Mouse (Mus musculus): Measurements from ENCODE around the gene Polr3h. TPM values are rescaled to one million over a fixed set of nuclear protein-coding genes. Genes with fewer than 3 reads are reported as not detected.
"Not testable (repeated sequence)": the region's sequence is repeated elsewhere in the genome, so short reads cannot be mapped to it uniquely, and the experiment has no call there.

Polr3h gene
- 108 and 120 TPM in 2 replicates for polyA plus RNA-seq (2016; fragmentation: Nextera tagmentation; extraction: Ambion mirVana)

- H3K4me1 ChIP-seq: peaks cover 20% of the 10 kb centered on the region
- DNase-seq (ENCODE audit: low spot score): peak; percentile 98
- no peaks in the 10 kb centered on the region for H3K9me3 ChIP-seq
- WGBS: under 1% methylated on average over 54 of the region's 54 CpGs
- no peaks in the 10 kb centered on the region for H3K27me3 ChIP-seq (ENCODE audit: insufficient read depth, poor library complexity, severe bottlenecking)
- peak within 1 kb of the TSS; percentile 85 for H3K27ac ChIP-seq
- H3K4me3 ChIP-seq: peak within 1 kb of the TSS; percentile 75
- H3K36me3 ChIP-seq: peaks cover 6% of the 10 kb centered on the region
Observed at GRCm38 (mm10) chr15:81925760-81926445, at the start of gene Polr3h. Polr3h (minus strand) TSS chr15:81926240.

GRCm38 (mm10) chr15:81975156-81975555 is 49.1 kb upstream of the Polr3h start:
- not testable (repeated sequence) for H3K9me3 ChIP-seq; DNase-seq (ENCODE audit: low spot score); H3K4me3 ChIP-seq; H3K36me3 ChIP-seq; H3K27me3 ChIP-seq (ENCODE audit: insufficient read depth, poor library complexity, severe bottlenecking); H3K27ac ChIP-seq; H3K4me1 ChIP-seq
- 88% methylated on average over 8 of the region's 8 CpGs for WGBS

- DNase-seq (ENCODE audit: low spot score); H3K27me3 ChIP-seq (ENCODE audit: insufficient read depth, poor library complexity, severe bottlenecking); H3K36me3 ChIP-seq; H3K4me1 ChIP-seq; H3K9me3 ChIP-seq; H3K4me3 ChIP-seq; H3K27ac ChIP-seq: not testable (repeated sequence)
- WGBS: 82% methylated on average over 4 of the region's 4 CpGs
Observed at GRCm38 (mm10) chr15:81970498-81970897, 44.5 kb upstream of the Polr3h start.

- 76% methylated on average over 6 of the region's 6 CpGs for WGBS
- not testable (repeated sequence) for H3K27ac ChIP-seq; H3K27me3 ChIP-seq (ENCODE audit: insufficient read depth, poor library complexity, severe bottlenecking); H3K9me3 ChIP-seq; DNase-seq (ENCODE audit: low spot score); H3K4me1 ChIP-seq; H3K36me3 ChIP-seq; H3K4me3 ChIP-seq
Observed at GRCm38 (mm10) chr15:81969635-81970034, 43.6 kb upstream of the Polr3h start.

GRCm38 (mm10) chr15:81969173-81969572 is 43.1 kb upstream of the Polr3h start:
- peaks cover 3% of the 10 kb centered on the region; the same call in 1 of the 2 replicates for H3K9me3 ChIP-seq
- H3K27me3 ChIP-seq (ENCODE audit: insufficient read depth, poor library complexity, severe bottlenecking): no peaks in the 10 kb centered on the region
- WGBS: 60% methylated on average over 7 of the region's 7 CpGs
- no peak for DNase-seq (ENCODE audit: low spot score)
- H3K27ac ChIP-seq: no peak overlapping the region
- H3K36me3 ChIP-seq: no peaks in the 10 kb centered on the region
- no peak overlapping the region for H3K4me3 ChIP-seq
- H3K4me1 ChIP-seq: no peaks in the 10 kb centered on the region

GRCm38 (mm10) chr15:81968447-81968846 is 42.4 kb upstream of the Polr3h start:
- Histone ChIP-seq H3K27ac (no peak overlapping the region), H3K27me3 (ENCODE audit: insufficient read depth, poor library complexity, severe bottlenecking) (no peaks in the 10 kb centered on the region), H3K4me1 (no peaks in the 10 kb centered on the region), H3K4me3 (no peak overlapping the region), H3K36me3 (no peaks in the 10 kb centered on the region), H3K9me3 (peaks cover 3% of the 10 kb centered on the region; the same call in 1 of the 2 replicates)
- 59% methylated on average over 2 of the region's 2 CpGs for WGBS
- DNase-seq (ENCODE audit: low spot score): no peak

- WGBS: 82% methylated on average over 5 of the region's 5 CpGs
- H3K27me3 ChIP-seq (ENCODE audit: insufficient read depth, poor library complexity, severe bottlenecking): no peaks in the 10 kb centered on the region
- no peak overlapping the region for H3K27ac ChIP-seq
- DNase-seq (ENCODE audit: low spot score): no peak
- H3K4me3 ChIP-seq: no peak overlapping the region
- peaks cover 3% of the 10 kb centered on the region; the same call in 1 of the 2 replicates for H3K9me3 ChIP-seq
- H3K4me1 ChIP-seq: no peaks in the 10 kb centered on the region
- H3K36me3 ChIP-seq: no peaks in the 10 kb centered on the region
Observed at GRCm38 (mm10) chr15:81967821-81968220, 41.8 kb upstream of the Polr3h start.

- WGBS: 74% methylated on average over 13 of the region's 14 CpGs
- H3K9me3 ChIP-seq: no peaks in the 10 kb centered on the region
- H3K27me3 ChIP-seq (ENCODE audit: insufficient read depth, poor library complexity, severe bottlenecking): no peaks in the 10 kb centered on the region
- H3K4me1 ChIP-seq: no peaks in the 10 kb centered on the region
- no peak overlapping the region for H3K4me3 ChIP-seq
- H3K36me3 ChIP-seq: no peaks in the 10 kb centered on the region
- no peak overlapping the region for H3K27ac ChIP-seq
- no peak for DNase-seq (ENCODE audit: low spot score)
Observed at GRCm38 (mm10) chr15:81966062-81966829, 40.2 kb upstream of the Polr3h start.

- no peaks in the 10 kb centered on the region for H3K27me3 ChIP-seq (ENCODE audit: insufficient read depth, poor library complexity, severe bottlenecking)
- WGBS: 55% methylated on average over 4 of the region's 4 CpGs
Observed at GRCm38 (mm10) chr15:81964980-81965545, 39.0 kb upstream of the Polr3h start.

GRCm38 (mm10) chr15:81964262-81964661 is 38.2 kb upstream of the Polr3h start:
- Histone ChIP-seq H3K27me3 (ENCODE audit: insufficient read depth, poor library complexity, severe bottlenecking) (no peaks in the 10 kb centered on the region), H3K27ac (no peak overlapping the region), H3K4me3 (no peak overlapping the region), H3K4me1 (peaks cover 6% of the 10 kb centered on the region; the same call in 1 of the 2 replicates), H3K9me3 (no peaks in the 10 kb centered on the region), H3K36me3 (no peaks in the 10 kb centered on the region)
- no peak for DNase-seq (ENCODE audit: low spot score)
- WGBS: 53% methylated on average over 1 of the region's 1 CpGs

More at GRCm38 (mm10) chr15:81964980-81965545, 39.0 kb upstream of the Polr3h start:
- DNase-seq (ENCODE audit: low spot score): no peak
- Histone ChIP-seq H3K4me1 (peaks cover 6% of the 10 kb centered on the region; the same call in 1 of the 2 replicates), H3K9me3 (no peaks in the 10 kb centered on the region), H3K4me3 (no peak overlapping the region), H3K36me3 (no peaks in the 10 kb centered on the region), H3K27ac (no peak overlapping the region)

GRCm38 (mm10) chr15:81961078-81961451 is 35.0 kb upstream of the Polr3h start:
- DNase-seq (ENCODE audit: low spot score): no peak
- Histone ChIP-seq H3K4me1 (peaks cover 11% of the 10 kb centered on the region; the same call in 1 of the 2 replicates), H3K9me3 (no peaks in the 10 kb centered on the region), H3K36me3 (no peaks in the 10 kb centered on the region), H3K4me3 (peak overlapping the region; percentile 76), H3K27me3 (ENCODE audit: insufficient read depth, poor library complexity, severe bottlenecking) (no peaks in the 10 kb centered on the region), H3K27ac (peak overlapping the region; percentile 78)
- 0% methylated on average over 7 of the region's 8 CpGs for WGBS

- Histone ChIP-seq H3K27me3 (ENCODE audit: insufficient read depth, poor library complexity, severe bottlenecking) (no peaks in the 10 kb centered on the region), H3K9me3 (no peaks in the 10 kb centered on the region), H3K4me1 (peaks cover 11% of the 10 kb centered on the region; the same call in 1 of the 2 replicates), H3K27ac (peak within 1 kb of the TSS; percentile 85), H3K4me3 (peak within 1 kb of the TSS; percentile 76), H3K36me3 (no peaks in the 10 kb centered on the region; the same call in 1 of the 2 replicates)
- peak; percentile 99 for DNase-seq (ENCODE audit: low spot score)
- under 1% methylated on average over 76 of the region's 77 CpGs for WGBS
Observed at GRCm38 (mm10) chr15:81960171-81961077, 34.4 kb upstream of the Polr3h start, which contains the start of gene Pmm1. Pmm1 (minus strand) TSS chr15:81960930.
